Mouse (Mus musculus) heart, adult 2 months (tissue): ENCODE measurements around the gene Rps12-ps3.

Experiments
- CTCF ChIP-seq: fragments of 200-600 bp; IDR thresholded peaks from 2 replicates; pipeline ENCODE4 v1.8.1; 2022; ENCODE audit warnings: antibody characterized with exemption, mild to moderate bottlenecking, moderate library complexity
- EP300 ChIP-seq: fragments of 200-500 bp; IDR thresholded peaks from 2 replicates; pipeline ENCODE4 v1.6.1; 2011; ENCODE audit warnings: low read depth, low read length, control low read depth; ENCODE audit not compliant: insufficient read depth
- POLR2A ChIP-seq: fragments of 200-500 bp; IDR thresholded peaks from 2 replicates; pipeline ENCODE4 v1.6.1; 2011; ENCODE audit warnings: mild to moderate bottlenecking, low read depth, low read length, control low read depth; ENCODE audit not compliant: insufficient read depth

- TF ChIP-seq POLR2A (no peak), CTCF (no peak), EP300 (no peak)
Measured at GRCm38 (mm10) chr19:59339908-59340307, 17.8 kb downstream of the Rps12-ps3 start.
